ENCODE assay signal across 10 mouse cellular contexts in genomic region chr7:98491451-98492200, GRCm38 (mm10). TPM values are rescaled to one million over a fixed set of nuclear protein-coding genes. Genes with fewer than 3 reads are reported as not detected.
DNase-seq lines count a peak whose midpoint lies in the region; ATAC-seq and TF ChIP-seq lines count a peak whose summit lies in the region.
"Had no signal": no experiment of that assay in that cellular context is flagged by ENCODE, and none has a peak within 500 bp of the region (broad histone marks: within the 10 kb centered on the region; RNA-seq: fewer than 3 reads in every experiment).

No protein-coding gene starts in this region.

- 0 out of 2 replicates have a peak overlapping the region, but pooled peaks have one; percentile 28 for H3K9ac ChIP-seq in kidney, embryonic 14.5 days (ENCODE audit: low read depth, low read length)
- H3K9ac ChIP-seq in CH12.LX (ENCODE audit: insufficient read depth, low read depth) = no peak overlapping the region
- no peak overlapping the region for H3K9ac ChIP-seq in limb, embryonic 14.5 days (ENCODE audit: low read depth, low read length, severe bottlenecking)

- 67% methylated on average over 9 of the region's 9 CpGs for WGBS in kidney, embryonic 14.5 days
- 61% methylated on average over 9 of the region's 9 CpGs for WGBS in limb, embryonic 14.5 days

- TF ChIP-seq RAD21 in CH12.LX (IDR thresholded peaks at IDR 0.05; ENCODE audit: low read depth, low read length) = no peak

- dilution Hi-C loops in CH12.LX (cut with MboI; ENCODE audit: extremely low pct_ligation_motif_present, extremely low pct_unique_long_range_greater_than_20kb, low sequenced_read_pairs) = no loop called here

- H3K9me3 ChIP-seq in kidney, embryonic 14.5 days (ENCODE audit: control insufficient read depth, low read length) = no peaks in the 10 kb centered on the region
- no peaks in the 10 kb centered on the region for H3K9me3 ChIP-seq in CH12.LX (replicated peaks; ENCODE audit: low read length)
- no peaks in the 10 kb centered on the region for H3K9me3 ChIP-seq in limb, embryonic 14.5 days (ENCODE audit: control insufficient read depth, low read length)

- no peaks in the 10 kb centered on the region for H3K27me3 ChIP-seq in kidney, embryonic 14.5 days (ENCODE audit: control insufficient read depth, insufficient read depth, low read length)
- no peaks in the 10 kb centered on the region for H3K27me3 ChIP-seq in CH12.LX (replicated peaks)
- no peaks in the 10 kb centered on the region for H3K27me3 ChIP-seq in limb, embryonic 14.5 days (ENCODE audit: control insufficient read depth, insufficient read depth, low read length)

- H3K79me2 ChIP-seq in CH12.LX (replicated peaks; ENCODE audit: control insufficient read depth, extremely low read depth, insufficient read depth, poor library complexity, severe bottlenecking) = no peaks in the 10 kb centered on the region

- no peak for ATAC-seq in kidney, embryonic 14.5 days (ENCODE audit: low FRiP score, low TSS enrichment)
- no peak for ATAC-seq in limb, embryonic 14.5 days (ENCODE audit: low FRiP score, low read depth)

- H3K4me3 ChIP-seq in kidney, embryonic 14.5 days (ENCODE audit: low read length) = peak overlapping the region; percentile 43; the same call in 1 of the 2 replicates
- H3K4me3 ChIP-seq in CH12.LX (replicated peaks in 1 of 3; ENCODE audit: low read depth in 2 of 3, low read length in 2 of 3, poor library complexity in 1 of 3) = peak overlapping the region; percentile 25 to 72 (median 63)
- peak overlapping the region; percentile 14; the same call in 1 of the 2 replicates for H3K4me3 ChIP-seq in limb, embryonic 14.5 days (replicated peaks; ENCODE audit: low read length)

- no peak overlapping the region for H3K27ac ChIP-seq in kidney, embryonic 14.5 days (ENCODE audit: low read depth, low read length)
- H3K27ac ChIP-seq in CH12.LX (ENCODE audit: insufficient read depth, low read depth) = no peak overlapping the region
- H3K27ac ChIP-seq in limb, embryonic 14.5 days (replicated peaks; ENCODE audit: low read depth, low read length) = no peak overlapping the region

- peaks cover 4% of the 10 kb centered on the region; the same call in 1 of the 2 replicates for H3K36me3 ChIP-seq in kidney, embryonic 14.5 days (ENCODE audit: control insufficient read depth, insufficient read depth, low read length)
- peaks cover 14 to 29% of the 10 kb centered on the region in 2 experiments for H3K36me3 ChIP-seq in CH12.LX (replicated peaks in 1 of 2; ENCODE audit: control insufficient read depth in 1 of 2, insufficient read depth in 1 of 2, low read length in 1 of 2)
- no peaks in the 10 kb centered on the region for H3K36me3 ChIP-seq in limb, embryonic 14.5 days (ENCODE audit: control insufficient read depth, insufficient read depth, low read length)

- no peak for TF ChIP-seq EP300 in CH12.LX (IDR thresholded peaks at IDR 0.05; ENCODE audit: low read length)

- no peak for TF ChIP-seq POLR2A in CH12.LX (IDR thresholded peaks at IDR 0.05; ENCODE audit: low read depth, low read length)
- no peak for TF ChIP-seq POLR2A in limb, embryonic 14.5 days (IDR thresholded peaks at IDR 0.05; ENCODE audit: borderline replicate concordance, extremely low read depth, insufficient read depth, insufficient read length)

- in situ Hi-C loops in CH12.LX (cut with MboI; ENCODE audit: low pct_ligation_motif_present, low pct_unique_long_range_greater_than_20kb, low sequenced_read_pairs) = no loop called here

- H3K4me2 ChIP-seq in kidney, embryonic 14.5 days (replicated peaks; ENCODE audit: low read depth, low read length) = peak overlapping the region; percentile 86
- peak overlapping the region; percentile 32 for H3K4me2 ChIP-seq in CH12.LX (ENCODE audit: insufficient read depth, low read depth, poor library complexity, severe bottlenecking)
- H3K4me2 ChIP-seq in limb, embryonic 14.5 days (replicated peaks; ENCODE audit: low read depth, low read length, severe bottlenecking) = 0 out of 2 replicates have a peak overlapping the region, but pooled peaks have one; percentile 14

- DNase-seq in kidney, adult 9 months = no peak
- peak; percentile 87 for DNase-seq in CD4-positive, CD25-positive, alpha-beta regulatory T cell, adult 2 months (ENCODE audit: low read depth, low spot score)
- DNase-seq in CH12.LX (ENCODE audit: extremely low read depth) = no peak
- DNase-seq in limb, embryonic 14.5 days (ENCODE audit: low spot score) = no peak
- DNase-seq in cerebellum, adult 9-10 months = no peak
- DNase-seq in adrenal gland, postnatal 14 days = no peak
- DNase-seq: gastrocnemius, postnatal 36 days; spleen, adult 18-20 months had no signal

- no peak for TF ChIP-seq CTCF in CH12.LX (conservative IDR thresholded peaks at IDR 0.05 in 1 of 2, IDR thresholded peaks at IDR 0.05 in 1 of 2; ENCODE audit: low read depth in 2 of 2, low read length in 2 of 2)

- H3K4me1 ChIP-seq in kidney, embryonic 14.5 days (ENCODE audit: control insufficient read depth, insufficient read depth, low read length) = peaks cover 34% of the 10 kb centered on the region
- H3K4me1 ChIP-seq in CH12.LX (ENCODE audit: control insufficient read depth in 1 of 2, insufficient read depth in 2 of 2) = peaks cover 34 to 80% of the 10 kb centered on the region in 2 experiments
- H3K4me1 ChIP-seq in limb, embryonic 14.5 days (ENCODE audit: control insufficient read depth, insufficient read depth, low read length) = peaks cover 8% of the 10 kb centered on the region; the same call in 1 of the 2 replicates

TF ChIP-seq in CH12.LX, 34 proteins besides CTCF, POLR2A, EP300 and RAD21:
- no peak for TF ChIP-seq UBTF (IDR thresholded peaks at IDR 0.05; ENCODE audit: low read depth, low read length)
- no peak for TF ChIP-seq PAX5 (IDR thresholded peaks at IDR 0.05; ENCODE audit: low read length)
- no peak for TF ChIP-seq ETS1 (conservative IDR thresholded peaks at IDR 0.05; ENCODE audit: low read depth, low read length)

RNA-seq across cellular contexts. Expression of gene Lrrc32, which starts 2.5 kb away (rescaled TPM):
- polyA plus RNA-seq in kidney, embryonic 14.5 days (2014; fragmentation: Nextera tagmentation; extraction: Ambion mirVana) = 9.5 and 13.7 TPM in 2 replicates
- total RNA-seq in CH12.LX (2012; rRNA removed) = 5.3 and 5.4 TPM in 2 replicates
- 1.6 and 2.3 TPM in 2 replicates for total RNA-seq in CH12.LX (2014; rRNA removed)
- polyA plus RNA-seq in CH12.LX (2012; ENCODE audit: insufficient read length, low read depth) = 18.0 and 23.7 TPM in 2 replicates
- polyA plus RNA-seq in limb, embryonic 14.5 days (2012; rRNA removed) = 12.3 and 16.1 TPM in 2 replicates
- 8.9 and 10.5 TPM in 2 replicates for polyA plus RNA-seq in limb, embryonic 14.5 days (2014; fragmentation: Nextera tagmentation; extraction: Ambion mirVana)
- total RNA-seq in adrenal gland, postnatal 14 days (2021) = 14.0 and 18.4 TPM in 2 replicates

RNA-seq across cellular contexts. Expression of gene Gucy2d, which starts 51.4 kb away (rescaled TPM):
- polyA plus RNA-seq in kidney, embryonic 14.5 days (2014; fragmentation: Nextera tagmentation; extraction: Ambion mirVana) = not detected in 2 replicates
- total RNA-seq in CH12.LX (2012; rRNA removed) (not detected in 2 replicates), CH12.LX (2014; rRNA removed) (not detected in 2 replicates)
- not detected in 2 replicates for polyA plus RNA-seq in CH12.LX (2012; ENCODE audit: insufficient read length, low read depth)
- 0.09 TPM in 1 of 2 replicates, not detected in the other for polyA plus RNA-seq in limb, embryonic 14.5 days (2012; rRNA removed)
- not detected in 2 replicates for polyA plus RNA-seq in limb, embryonic 14.5 days (2014; fragmentation: Nextera tagmentation; extraction: Ambion mirVana)
- not detected in 2 replicates for total RNA-seq in adrenal gland, postnatal 14 days (2021)
- total RNA-seq: left cerebral cortex, postnatal 10 days had no signal

Comparison
In these comparisons a context has a peak if more than half of its experiments do, and no peak if none do; other contexts are left out.
1. H3K4me2 ChIP-seq: peak in every context shown above with its lines; median percentile 86 in kidney, embryonic 14.5 days; 32 in CH12.LX; 14 in limb, embryonic 14.5 days.